Mouse (Mus musculus): ENCODE results near the gene Ctsf. TPM values are rescaled to one million over a fixed set of nuclear protein-coding genes. Genes with fewer than 3 reads are reported as not detected.
"Not testable (repeated sequence)": the region's sequence is repeated elsewhere in the genome, so short reads cannot be mapped to it uniquely, and the experiment has no call there.

Ctsf gene
- polyA plus RNA-seq, 1 experiment: 138 TPM

DNA sequence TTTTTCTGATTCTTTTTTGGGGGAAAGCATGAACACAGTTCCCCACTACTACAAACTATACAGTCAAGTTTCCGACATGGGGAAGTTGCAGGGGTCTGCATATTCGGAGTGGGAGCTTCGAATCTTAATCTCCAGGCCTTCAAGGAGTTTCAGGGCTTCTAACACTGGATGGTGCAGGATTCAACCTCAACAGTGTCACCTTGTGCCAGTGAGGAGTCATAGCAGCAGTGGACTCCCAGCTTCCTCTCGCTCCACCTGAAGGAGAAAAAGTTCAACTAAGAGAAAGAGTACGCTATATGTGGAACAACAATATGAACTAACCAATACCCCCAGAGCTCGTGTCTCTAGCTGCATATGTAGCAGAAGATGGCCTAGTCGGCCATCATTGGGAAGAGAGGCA is 7.4 kb upstream of the Ctsf start:
- DNase-seq (ENCODE audit: extremely low spot score in 1 of 2, low spot score in 1 of 2): peak in 1 of 2 experiments; percentile 50

DNA sequence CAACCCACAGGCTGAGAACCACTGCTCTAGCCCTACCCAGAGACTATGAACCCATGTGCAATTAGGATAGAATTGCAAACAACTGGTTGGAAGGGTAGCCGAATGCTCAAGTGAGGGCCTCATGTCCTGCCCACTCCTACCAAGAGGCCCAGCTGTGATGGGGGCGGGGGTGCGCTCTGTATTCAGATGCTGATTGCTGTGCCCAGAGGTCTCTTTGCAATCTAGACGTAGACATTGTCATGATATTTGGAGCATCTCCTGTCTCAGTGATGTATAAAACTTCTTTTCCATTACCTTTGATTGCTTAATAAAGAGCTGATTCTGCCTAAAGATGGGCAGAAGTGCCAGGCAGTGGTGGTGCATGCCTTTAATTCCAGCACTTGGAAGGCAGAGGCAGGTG is 5.1 kb upstream of the Ctsf start:
- no peak for DNase-seq (ENCODE audit: extremely low spot score in 1 of 2, low spot score in 1 of 2)

DNA sequence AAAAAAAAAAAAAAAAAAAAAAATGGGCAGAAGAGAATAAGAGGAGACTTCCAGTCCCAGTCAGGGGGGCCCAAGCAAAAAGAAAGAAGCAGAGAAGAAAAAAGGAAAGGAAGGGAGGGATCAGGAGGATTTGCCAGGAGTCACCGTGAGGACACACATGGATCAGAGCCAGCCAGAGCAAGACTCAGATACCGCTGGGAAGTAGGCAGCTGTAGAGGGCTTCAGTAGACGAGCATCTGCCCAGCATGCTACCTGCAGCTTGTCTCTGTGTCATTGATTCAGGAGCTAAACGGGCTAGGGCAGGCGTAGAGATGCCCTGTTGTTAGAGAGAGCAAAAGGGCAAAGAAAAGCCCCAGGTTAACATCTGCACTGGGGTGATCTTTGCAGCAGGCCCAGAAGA is 4.6 kb upstream of the Ctsf start:
- no peak for DNase-seq (ENCODE audit: extremely low spot score in 1 of 2, low spot score in 1 of 2)

DNA sequence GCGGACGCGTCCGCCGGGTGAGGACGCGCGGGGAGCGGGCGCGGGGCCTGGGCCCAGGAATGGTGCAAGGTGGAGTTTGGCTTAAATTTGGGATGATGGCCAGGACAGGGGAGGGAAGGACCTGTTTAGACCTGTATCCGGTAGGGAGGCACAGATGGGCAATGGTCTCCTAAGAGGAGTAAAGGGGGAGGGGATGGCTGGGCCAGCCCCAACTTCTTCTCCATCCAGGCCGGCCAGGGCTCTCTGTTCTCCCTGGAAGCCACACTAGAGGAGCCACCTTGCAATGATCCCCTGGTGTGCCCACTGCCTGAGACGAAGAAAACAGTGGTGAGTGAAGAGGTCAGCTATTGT is 515 bp downstream of the Ctsf start:
- DNase-seq (ENCODE audit: extremely low spot score in 1 of 2, low spot score in 1 of 2): no peak

DNA sequence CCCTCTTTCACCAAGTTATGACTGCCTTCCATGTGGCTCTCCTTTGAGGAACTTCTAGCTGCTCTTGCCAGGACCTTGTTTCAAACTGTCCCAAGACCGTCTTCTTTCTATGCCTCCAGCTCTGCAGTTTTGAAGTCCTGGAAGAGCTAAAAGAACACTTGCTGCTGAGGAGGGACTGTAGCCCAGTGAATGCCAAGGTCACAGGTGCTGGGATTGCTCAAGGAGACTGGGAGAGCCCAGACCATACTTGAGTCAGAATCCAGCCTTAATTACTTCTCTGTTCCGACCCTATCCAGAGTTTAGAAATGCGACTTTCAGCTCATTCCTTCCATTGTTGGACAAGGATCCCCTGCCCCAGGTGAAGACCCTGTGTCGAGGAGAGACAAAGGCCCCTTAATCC is 1.0 kb downstream of the Ctsf start:
- DNase-seq (ENCODE audit: extremely low spot score in 1 of 2, low spot score in 1 of 2): no peak

DNA sequence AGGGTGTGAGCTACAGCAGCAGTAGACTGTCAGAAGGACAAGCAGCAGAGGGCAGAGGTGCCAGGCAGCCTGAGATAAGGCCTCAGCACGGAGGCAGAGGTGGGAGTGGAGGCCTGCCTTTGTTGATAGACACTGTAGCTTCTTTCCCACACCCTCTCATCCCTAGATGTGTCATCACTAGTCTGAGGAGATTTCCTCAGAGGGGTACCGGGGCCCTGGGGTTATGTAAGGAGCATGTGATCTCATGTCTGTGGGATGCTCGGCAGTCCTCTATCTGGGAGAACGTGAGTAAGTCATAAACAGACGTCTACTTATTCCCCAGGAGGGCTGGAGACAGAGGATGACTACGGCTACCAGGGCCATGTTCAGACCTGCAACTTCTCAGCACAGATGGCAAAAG is 4.2 kb downstream of the Ctsf start:
- DNase-seq (ENCODE audit: extremely low spot score in 1 of 2, low spot score in 1 of 2): peak in 1 of 2 experiments; percentile 60

DNA sequence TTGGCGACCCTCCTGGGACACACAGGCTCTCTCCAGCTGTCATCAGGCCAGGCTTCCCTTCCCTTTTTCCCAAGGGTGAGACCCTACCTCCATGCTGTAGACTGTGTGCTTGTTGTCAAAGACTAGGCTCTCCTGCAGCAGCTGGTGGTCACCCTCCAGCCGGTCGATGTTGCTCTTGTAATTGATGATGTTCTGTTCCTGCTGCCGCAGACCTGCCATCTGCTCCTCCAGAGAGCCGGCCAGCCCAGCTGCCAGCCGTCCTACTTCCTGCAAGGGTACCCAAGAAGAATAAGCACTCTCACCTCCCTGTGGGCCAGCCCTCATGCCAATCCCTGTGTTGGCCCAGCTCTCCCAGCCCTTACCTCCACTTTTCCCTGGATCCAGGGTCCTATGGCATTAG is 8.1 kb downstream of the Ctsf start:
- DNase-seq (ENCODE audit: extremely low spot score in 1 of 2, low spot score in 1 of 2): no peak

DNA sequence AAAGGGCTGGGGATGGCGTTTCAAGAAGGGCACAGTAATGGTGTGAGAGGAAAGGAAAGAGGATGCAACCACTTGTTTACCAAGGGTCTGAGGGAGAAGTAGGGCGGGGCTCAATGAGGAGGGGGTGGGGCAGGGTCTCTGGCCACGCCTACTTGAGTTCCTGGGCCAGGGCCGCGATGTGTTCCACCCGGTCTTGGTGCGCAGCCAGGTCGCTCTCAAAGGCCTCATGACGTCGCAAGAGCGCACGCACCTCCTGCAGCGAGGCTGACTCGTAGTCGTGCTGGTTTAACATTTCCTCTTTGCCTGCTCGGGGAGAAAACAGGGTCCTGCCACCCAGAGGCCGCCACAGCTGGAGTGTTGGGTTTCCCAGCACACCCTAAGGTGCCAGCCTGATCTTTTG is 10.2 kb downstream of the Ctsf start:
- no peak for DNase-seq (ENCODE audit: extremely low spot score in 1 of 2, low spot score in 1 of 2)

DNA sequence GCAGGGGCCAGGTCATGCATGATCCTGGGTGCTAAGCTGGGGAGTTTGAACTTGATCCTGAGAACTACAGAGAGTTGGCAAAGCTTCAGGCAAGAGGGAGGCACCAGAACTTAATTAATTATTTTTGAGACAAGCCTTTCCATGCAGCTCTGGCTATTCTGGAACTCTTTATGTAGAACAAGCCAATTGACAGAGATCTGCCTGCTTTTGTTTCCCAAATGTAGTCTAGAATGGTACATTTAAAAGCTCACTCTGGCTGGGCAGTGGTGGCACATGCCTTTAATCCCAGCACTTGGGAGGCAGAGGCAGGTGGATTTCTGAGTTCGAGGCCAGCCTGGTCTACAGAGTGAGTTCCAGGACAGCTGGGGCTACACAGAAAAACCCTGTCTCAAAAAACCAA is 19.7 kb downstream of the Ctsf start:
- DNase-seq (ENCODE audit: extremely low spot score in 1 of 2, low spot score in 1 of 2): not testable (repeated sequence)

DNA sequence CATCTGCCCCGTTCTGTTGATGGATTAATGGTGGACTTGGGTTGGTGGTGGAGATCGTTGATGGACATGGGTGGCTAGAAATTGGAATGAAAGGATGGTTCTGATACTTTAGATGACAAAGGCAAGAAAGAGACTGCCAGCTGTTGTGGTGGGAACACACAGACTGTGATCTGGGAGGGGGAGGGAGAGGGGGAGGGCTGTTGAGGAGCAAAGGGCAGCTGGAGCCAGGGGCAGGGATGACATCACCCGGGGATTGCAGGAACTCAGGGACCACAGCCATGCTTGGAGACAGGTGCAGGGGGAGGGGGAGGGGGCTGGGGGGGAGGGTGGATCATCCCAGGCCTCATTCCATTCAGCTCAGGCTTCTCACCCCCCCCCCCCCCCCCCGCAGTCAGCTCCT is 21.3 kb downstream of the Ctsf start:
- DNase-seq (ENCODE audit: extremely low spot score in 1 of 2, low spot score in 1 of 2): no peak

DNA sequence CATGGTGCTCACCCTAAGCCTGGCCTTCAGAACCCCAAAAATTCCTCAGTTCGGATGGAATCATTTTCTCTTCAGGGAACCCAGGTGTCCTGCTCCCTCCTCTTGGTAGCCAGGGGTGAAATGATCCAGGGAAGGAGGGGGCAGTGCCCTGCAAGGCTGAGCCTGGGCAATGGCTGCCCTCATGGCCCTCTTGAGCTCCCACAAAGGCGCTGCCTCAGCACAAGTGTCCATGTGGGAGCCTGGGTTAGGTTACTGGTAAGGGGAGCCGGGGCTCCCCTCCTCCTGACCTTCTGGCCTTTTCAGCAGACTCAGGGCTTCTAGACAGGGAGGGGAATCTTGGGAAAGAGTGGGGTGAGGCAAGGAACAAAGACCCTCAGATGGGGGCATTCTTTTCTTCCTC is 21.8 kb downstream of the Ctsf start:
- DNase-seq (ENCODE audit: extremely low spot score in 1 of 2, low spot score in 1 of 2): no peak

DNA sequence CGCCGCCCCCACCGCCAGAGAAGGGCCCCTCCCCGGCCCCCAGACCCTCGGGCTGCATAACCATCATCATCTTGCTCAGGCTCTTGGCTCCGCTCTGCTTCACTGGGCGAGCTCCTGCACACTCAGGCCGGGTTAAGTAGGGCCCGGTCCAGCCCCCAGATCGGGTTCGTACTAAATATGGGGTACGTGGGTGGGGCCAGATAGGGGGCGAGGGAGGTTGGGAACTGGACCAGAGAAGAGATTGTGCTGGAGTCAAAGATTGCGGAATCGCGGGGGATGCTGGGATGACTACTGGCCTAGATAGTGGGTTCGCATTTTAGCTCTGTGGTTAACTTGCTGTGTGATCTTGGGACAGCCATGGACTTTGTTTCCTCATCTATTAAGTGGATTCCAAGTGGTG is 22.9 kb downstream of the Ctsf start, which contains the start of gene Actn3:
Gene Actn3 (minus strand): TSS at position 125 of the 400 bp plus-strand sequence.
- DNase-seq (ENCODE audit: extremely low spot score in 1 of 2, low spot score in 1 of 2): no peak

DNA sequence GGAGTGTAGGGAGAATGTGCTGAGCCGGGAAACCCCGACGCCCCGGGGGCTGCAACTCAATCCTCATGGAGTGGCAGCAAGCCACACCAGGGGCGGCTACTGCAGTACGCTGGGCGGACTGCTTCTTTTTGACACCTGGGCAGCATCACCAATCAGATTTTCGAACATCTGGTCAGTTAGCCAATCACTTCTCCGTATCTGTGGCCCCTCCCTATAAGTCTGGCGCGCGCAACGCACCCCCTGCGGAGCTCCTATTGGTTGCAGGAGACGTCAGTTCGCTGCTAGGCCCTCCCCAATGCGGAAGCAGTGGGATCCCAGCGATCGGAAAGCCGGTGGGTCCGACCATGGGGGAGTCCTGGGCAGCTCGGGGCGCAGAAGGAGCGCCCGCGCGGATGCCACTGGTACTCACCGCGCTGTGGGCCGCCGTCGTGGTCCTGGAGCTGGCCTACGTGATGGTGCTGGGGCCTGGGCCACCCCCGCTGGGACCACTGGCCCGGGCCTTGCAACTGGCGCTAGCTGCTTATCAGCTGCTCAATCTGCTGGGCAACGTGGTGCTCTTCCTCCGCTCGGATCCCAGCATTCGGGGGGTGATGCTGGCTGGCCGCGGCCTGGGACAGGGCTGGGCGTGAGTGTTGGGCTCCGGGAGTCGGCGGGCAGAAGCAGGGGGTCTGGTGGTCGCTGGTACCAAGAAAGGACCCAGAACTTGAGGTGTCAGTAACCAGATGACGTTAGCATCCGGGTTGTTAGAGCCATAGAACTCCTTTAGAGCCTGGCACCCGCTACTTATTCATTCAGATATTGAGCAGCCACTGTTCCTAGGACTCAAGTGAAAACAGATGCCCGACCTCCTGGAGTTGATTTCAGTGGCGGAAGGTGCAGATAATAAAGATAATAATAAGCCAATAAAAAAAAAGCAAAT is 23.7 kb downstream of the Ctsf start, which contains the start of gene Zdhhc24:
Gene Zdhhc24 (plus strand): TSS at position 264 of the 919 bp plus-strand sequence.
- peak; percentile 93 to 98 for DNase-seq (ENCODE audit: extremely low spot score in 1 of 2, low spot score in 1 of 2)

DNA sequence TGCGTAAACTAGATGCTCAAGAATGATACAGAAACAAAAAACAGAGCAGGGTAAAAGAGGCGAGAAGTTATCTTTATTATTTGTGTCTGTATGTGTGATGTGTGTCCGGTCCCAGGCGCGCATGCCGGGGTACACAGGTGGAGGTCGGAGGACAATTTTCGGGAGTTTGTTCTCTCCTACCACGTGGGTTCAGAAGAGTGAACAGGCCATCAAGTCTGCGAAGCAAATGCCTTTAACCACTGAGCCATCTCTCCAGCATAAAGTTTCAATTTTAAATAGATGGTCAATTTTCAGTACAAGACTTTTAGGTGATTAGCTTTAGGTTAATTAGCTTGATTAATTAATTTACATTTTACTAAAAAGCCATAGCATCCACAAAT is 24.4 kb downstream of the Ctsf start:
- no peak for DNase-seq (ENCODE audit: extremely low spot score in 1 of 2, low spot score in 1 of 2)

DNA sequence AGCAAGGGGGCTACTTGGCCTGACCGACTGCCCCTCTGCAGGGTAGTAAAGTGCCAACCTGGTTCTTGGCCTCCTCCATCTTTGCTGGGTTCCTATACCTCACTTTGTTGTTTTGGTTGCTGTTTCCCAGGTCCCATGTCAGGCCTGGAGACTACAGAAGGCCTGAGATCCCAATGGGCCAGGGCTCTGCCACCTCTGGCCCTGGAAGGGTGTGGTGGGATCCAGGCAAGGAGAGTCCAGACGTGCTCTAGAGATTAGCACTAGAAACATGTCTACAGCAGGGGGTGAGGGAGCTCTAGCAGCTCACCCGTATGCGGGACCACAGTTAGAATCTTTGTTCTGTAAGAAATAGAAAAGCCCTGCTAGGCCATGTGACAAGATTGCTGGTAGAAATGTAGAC is 29.0 kb downstream of the Ctsf start:
- no peak for DNase-seq (ENCODE audit: extremely low spot score in 1 of 2, low spot score in 1 of 2)

DNA sequence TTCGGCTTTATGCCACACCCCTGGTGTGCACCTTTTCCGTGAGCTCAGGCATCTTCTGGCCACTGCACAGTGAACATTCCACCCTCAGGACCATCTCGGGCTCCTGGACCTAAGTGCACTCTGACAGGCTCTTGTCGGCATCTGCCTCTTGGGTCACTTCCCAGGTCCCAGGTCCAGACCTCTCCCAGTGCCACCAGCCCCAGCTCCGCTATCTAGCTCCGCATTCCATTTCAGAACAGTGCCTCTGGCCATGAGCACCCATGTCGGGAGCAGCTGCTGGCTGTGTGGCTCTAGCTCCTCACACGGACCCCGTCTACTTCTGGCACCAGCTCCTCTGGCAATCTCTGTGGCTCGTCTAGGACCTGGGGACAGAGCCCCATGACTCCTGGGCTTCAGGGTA is 34.9 kb downstream of the Ctsf start:
- DNase-seq (ENCODE audit: extremely low spot score in 1 of 2, low spot score in 1 of 2): no peak

DNA sequence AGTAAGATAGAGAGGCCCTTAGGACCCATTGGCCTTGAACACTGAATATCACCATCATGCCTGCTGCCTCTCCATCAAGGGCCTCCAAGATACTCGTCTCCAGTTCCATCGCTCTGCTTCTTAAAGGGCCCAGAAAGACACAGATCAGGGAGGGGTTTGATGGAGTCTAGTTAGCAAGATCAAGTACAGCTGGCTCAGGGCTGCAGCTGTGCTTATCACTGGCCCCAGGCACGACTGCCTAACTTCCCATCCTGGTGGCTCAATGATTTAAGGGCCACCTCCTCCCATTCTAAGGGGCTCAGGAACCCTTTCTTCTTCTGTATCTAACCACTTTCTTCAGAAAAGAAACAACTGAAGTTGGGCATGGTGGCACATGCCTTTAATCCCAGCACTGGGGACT is 36.9 kb downstream of the Ctsf start:
- DNase-seq (ENCODE audit: extremely low spot score in 1 of 2, low spot score in 1 of 2): no peak

DNA sequence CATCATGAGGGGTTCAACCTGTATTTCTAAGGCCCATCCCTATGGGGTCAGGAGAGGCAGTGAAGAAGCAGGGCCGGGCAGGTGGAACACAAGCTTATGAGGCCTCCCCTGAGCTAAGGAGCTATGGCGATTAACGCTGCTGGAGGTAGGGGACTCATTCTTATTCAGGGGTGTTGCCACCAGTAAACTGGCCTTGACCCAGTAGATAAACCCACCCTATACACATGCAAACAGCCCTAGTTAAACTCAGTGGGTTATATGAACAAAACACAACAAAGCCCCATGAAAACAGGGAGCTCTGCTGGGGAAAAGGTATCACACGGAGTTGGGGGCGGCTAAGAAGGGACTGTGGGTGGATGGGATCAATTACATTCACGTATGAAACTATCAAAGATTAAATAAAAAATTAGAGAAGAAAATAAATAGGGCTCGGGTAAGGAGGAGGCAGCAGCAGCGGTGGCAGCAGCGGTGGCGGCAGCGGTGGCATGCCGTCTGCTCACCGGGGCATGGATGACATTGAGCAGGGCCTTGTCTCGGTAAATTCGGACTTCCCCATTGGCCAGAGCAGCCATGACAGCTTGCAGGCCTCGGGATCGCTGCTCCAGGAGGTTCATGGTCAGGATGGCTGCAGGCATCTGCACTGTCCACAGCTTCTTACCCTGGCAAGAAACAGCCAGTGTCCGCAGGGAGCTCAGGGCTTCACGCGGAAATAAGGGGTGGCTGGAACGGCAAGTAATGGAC is 42.0 kb downstream of the Ctsf start:
- DNase-seq (ENCODE audit: extremely low spot score in 1 of 2, low spot score in 1 of 2): no peak

DNA sequence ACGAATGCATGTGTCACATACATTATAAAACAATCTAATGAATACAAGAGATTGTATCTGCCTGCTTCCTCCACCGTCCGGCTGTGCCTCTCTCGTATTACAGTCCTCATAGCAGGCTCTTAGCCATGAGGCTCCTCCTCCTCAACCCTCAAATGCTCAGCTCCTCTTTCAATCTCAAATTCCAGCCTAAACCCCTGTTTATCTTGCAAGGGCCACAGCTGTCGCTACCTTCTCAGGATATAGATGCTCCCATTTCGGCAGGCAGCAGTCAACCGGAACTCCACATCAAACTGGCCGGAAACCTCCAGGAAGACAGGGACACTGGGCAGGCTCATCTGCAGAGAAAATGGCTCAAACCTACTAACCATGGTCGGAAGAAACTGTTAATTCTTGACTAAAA is 44.0 kb downstream of the Ctsf start:
- no peak for DNase-seq (ENCODE audit: extremely low spot score in 1 of 2, low spot score in 1 of 2)

DNA sequence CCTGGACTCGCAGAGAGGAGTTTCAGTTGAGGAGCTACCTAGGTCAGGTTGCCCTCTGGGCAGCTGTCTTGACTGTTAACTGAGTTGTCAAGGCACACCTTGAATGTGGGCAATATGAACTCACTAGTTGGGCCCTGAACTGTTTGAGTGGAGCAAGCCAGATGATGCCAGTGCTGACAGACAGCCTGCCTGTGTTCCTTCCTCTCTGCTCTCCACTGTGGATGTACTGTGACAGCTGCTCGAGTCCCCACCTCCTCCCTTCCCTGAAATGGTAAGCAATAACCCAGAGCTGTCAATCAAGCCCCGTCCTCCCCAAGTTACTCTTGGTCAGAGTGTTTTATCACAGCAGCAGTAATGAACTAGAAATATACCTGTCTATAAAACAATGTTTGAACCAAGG is 45.0 kb downstream of the Ctsf start:
- no peak for DNase-seq (ENCODE audit: extremely low spot score in 1 of 2, low spot score in 1 of 2)

DNA sequence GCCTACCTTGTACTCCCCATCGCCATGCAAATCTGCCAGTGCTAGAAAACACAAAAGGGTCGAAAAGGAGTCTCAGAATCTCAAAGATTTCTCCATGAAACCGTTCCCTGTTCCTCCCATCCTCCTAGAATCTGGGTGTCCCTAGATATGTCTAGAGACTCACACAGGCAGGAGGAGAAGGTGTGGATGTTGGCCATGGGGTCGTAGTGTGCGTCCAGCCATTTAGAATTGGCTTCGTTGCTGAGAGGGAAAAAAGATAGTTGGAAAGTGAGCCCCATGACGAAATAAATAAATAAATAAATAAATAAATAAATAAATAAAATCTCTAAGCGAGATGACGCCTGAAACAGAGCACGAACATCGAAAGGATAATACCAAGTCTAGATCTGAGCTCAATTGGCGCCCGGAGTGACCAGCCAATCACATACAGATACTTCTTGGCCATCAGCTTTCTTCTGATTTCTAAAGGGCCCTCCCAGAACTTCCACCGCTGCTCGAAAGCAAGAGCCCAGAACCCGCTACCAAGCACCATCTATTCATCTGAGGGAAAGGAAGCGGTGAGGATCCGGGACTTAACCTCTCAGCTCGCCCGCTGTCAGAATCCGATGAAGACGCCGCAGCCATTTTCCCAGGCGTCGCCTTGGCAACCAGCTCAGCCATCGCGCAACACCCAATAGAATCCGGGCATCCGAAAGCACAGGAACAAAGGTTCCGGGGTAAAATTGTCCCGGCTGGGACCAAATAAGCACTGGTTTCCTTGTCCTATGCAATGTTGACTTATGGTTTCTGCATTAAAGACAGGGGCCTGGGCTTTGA is 51.3 kb downstream of the Ctsf start, which contains the start of gene Bbs1:
Gene Bbs1 (minus strand): TSS at position 650 of the 816 bp plus-strand sequence.
- peak; percentile 33 to 86 for DNase-seq (ENCODE audit: extremely low spot score in 1 of 2, low spot score in 1 of 2)
